ENCODE assay signal across 10 mouse cellular contexts in the genomic region with DNA sequence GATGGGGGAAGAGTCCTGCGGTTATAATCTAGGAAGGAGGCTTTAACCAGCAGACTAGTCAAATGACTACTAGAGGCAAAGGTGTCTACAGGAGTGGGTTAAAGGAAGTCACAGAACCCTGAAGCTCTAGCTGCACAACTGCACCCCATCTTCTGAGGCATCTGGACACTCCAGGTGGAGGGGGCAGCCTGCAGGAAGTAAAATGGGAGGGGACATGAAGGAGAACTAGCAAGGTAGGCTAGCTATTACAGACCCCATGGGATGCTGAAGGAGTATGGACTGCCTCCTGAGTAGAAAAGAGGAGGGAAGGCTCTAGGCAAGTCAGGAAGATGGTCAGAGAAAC. TPM values are rescaled to one million over a fixed set of nuclear protein-coding genes. Genes with fewer than 3 reads are reported as not detected.
DNase-seq lines count a peak whose midpoint lies in the region; ATAC-seq and TF ChIP-seq lines count a peak whose summit lies in the region.
"Had no signal": no experiment of that assay in that cellular context is flagged by ENCODE, and none has a peak within 500 bp of the region (broad histone marks: within the 10 kb centered on the region; RNA-seq: fewer than 3 reads in every experiment).

No protein-coding gene starts in this region.

- no peak overlapping the region for H3K9ac ChIP-seq in heart, adult 2 months (ENCODE audit: low read depth, low read length)
- no peak overlapping the region for H3K9ac ChIP-seq in lung, embryonic 15.5 days
- H3K9ac ChIP-seq in intestine, embryonic 16.5 days (ENCODE audit: low read depth, low read length) = peak overlapping the region; percentile 16; the same call in 1 of the 2 replicates
- H3K9ac ChIP-seq in stomach, embryonic 15.5 days = no peak overlapping the region
- H3K9ac ChIP-seq: kidney, embryonic 15.5 days; liver, embryonic 15.5 days had no signal

- no peaks in the 10 kb centered on the region for H3K36me3 ChIP-seq in heart, adult 2 months (ENCODE audit: control insufficient read depth, insufficient read depth, low read length)
- H3K36me3 ChIP-seq in lung, embryonic 15.5 days = no peaks in the 10 kb centered on the region
- H3K36me3 ChIP-seq in intestine, embryonic 16.5 days (ENCODE audit: control insufficient read depth, insufficient read depth, low read length) = no peaks in the 10 kb centered on the region
- H3K36me3 ChIP-seq in stomach, embryonic 15.5 days = no peaks in the 10 kb centered on the region
- H3K36me3 ChIP-seq: kidney, embryonic 15.5 days; liver, embryonic 15.5 days had no signal

- peaks cover 8% of the 10 kb centered on the region for H3K4me1 ChIP-seq in heart, adult 2 months (ENCODE audit: control insufficient read depth, insufficient read depth, low read length)
- H3K4me1 ChIP-seq in lung, embryonic 15.5 days = peaks cover 26% of the 10 kb centered on the region; the same call in 1 of the 2 replicates
- H3K4me1 ChIP-seq in intestine, embryonic 16.5 days (ENCODE audit: control insufficient read depth, insufficient read depth, low read length) = peaks cover 22% of the 10 kb centered on the region
- peaks cover 17% of the 10 kb centered on the region; the same call in 1 of the 2 replicates for H3K4me1 ChIP-seq in stomach, embryonic 15.5 days
- no peaks in the 10 kb centered on the region for H3K4me1 ChIP-seq in lung, adult 2 months (ENCODE audit: control insufficient read depth, insufficient read depth, low read length)
- H3K4me1 ChIP-seq: liver, embryonic 15.5 days had no signal

- no peak for DNase-seq in heart, adult 2 months
- no peak for DNase-seq in heart, adult 9 months (ENCODE audit: low spot score in 2 of 2)
- no peak for DNase-seq in lung, postnatal 25 days (ENCODE audit: low spot score)
- DNase-seq in gastrocnemius, postnatal 25 days = no peak
- no peak for DNase-seq in lung, adult 2 months

- H3K27me3 ChIP-seq in heart, adult 2 months (ENCODE audit: control insufficient read depth, insufficient read depth, low read length) = no peaks in the 10 kb centered on the region
- H3K27me3 ChIP-seq in lung, embryonic 15.5 days = no peaks in the 10 kb centered on the region
- no peaks in the 10 kb centered on the region for H3K27me3 ChIP-seq in intestine, embryonic 16.5 days (replicated peaks; ENCODE audit: control insufficient read depth, insufficient read depth, low read length)
- H3K27me3 ChIP-seq in stomach, embryonic 15.5 days (replicated peaks) = no peaks in the 10 kb centered on the region
- H3K27me3 ChIP-seq: kidney, embryonic 15.5 days; liver, embryonic 15.5 days had no signal

- no peaks in the 10 kb centered on the region for H3K79me2 ChIP-seq in heart, adult 2 months (replicated peaks; ENCODE audit: control insufficient read depth, insufficient read depth, low read length)

- no peak overlapping the region for H3K4me2 ChIP-seq in lung, embryonic 15.5 days
- no peak overlapping the region for H3K4me2 ChIP-seq in intestine, embryonic 16.5 days (ENCODE audit: low read depth, low read length)
- no peak overlapping the region for H3K4me2 ChIP-seq in stomach, embryonic 15.5 days
- H3K4me2 ChIP-seq: kidney, embryonic 15.5 days; liver, embryonic 15.5 days had no signal

- H3K4me3 ChIP-seq in heart, adult 2 months = no peak overlapping the region
- H3K4me3 ChIP-seq in lung, embryonic 15.5 days = no peak overlapping the region
- no peak overlapping the region for H3K4me3 ChIP-seq in intestine, embryonic 16.5 days (ENCODE audit: low read length)
- H3K4me3 ChIP-seq in stomach, embryonic 15.5 days (replicated peaks) = no peak overlapping the region
- H3K4me3 ChIP-seq in lung, adult 2 months (replicated peaks; ENCODE audit: extremely low read depth, low read depth, low read length) = no peak overlapping the region
- H3K4me3 ChIP-seq: kidney, embryonic 15.5 days; liver, embryonic 15.5 days had no signal

- TF ChIP-seq CTCF in heart, adult 2 months (IDR thresholded peaks at IDR 0.05) = no peak
- no peak for TF ChIP-seq CTCF in lung, adult 2 months (IDR thresholded peaks at IDR 0.05; ENCODE audit: insufficient read depth, low read length)

- ATAC-seq in lung, embryonic 15.5 days (ENCODE audit: borderline replicate concordance, extremely low read depth, low FRiP score, low TSS enrichment) = no peak
- ATAC-seq in intestine, embryonic 16.5 days = no peak
- ATAC-seq in stomach, embryonic 15.5 days (ENCODE audit: insufficient read depth, low FRiP score, low read depth) = no peak

- peak overlapping the region; percentile 70 for H3K27ac ChIP-seq in heart, adult 2 months
- H3K27ac ChIP-seq in lung, embryonic 15.5 days = peak overlapping the region; percentile 41; the same call in 1 of the 2 replicates
- peak overlapping the region; percentile 82 for H3K27ac ChIP-seq in intestine, embryonic 16.5 days (ENCODE audit: low read length)
- H3K27ac ChIP-seq in stomach, embryonic 15.5 days = peak overlapping the region; percentile 82
- H3K27ac ChIP-seq: liver, embryonic 15.5 days had no signal

- no peak for TF ChIP-seq POLR2A in heart, adult 2 months (IDR thresholded peaks at IDR 0.05; ENCODE audit: insufficient read depth, low read depth, low read length)
- no peak for TF ChIP-seq POLR2A in lung, adult 2 months (IDR thresholded peaks at IDR 0.05; ENCODE audit: borderline replicate concordance, extremely low read depth, low read depth, low read length)

- WGBS in heart, adult 2 months = 90% methylated on average over 1 of the region's 1 CpGs
- WGBS in lung, embryonic 15.5 days = 93% methylated on average over 1 of the region's 1 CpGs
- WGBS in intestine, embryonic 16.5 days = 86% methylated on average over 1 of the region's 1 CpGs
- WGBS in stomach, embryonic 15.5 days = 93% methylated on average over 1 of the region's 1 CpGs
- 78% methylated on average over 1 of the region's 1 CpGs for WGBS in lung, adult 2 months

- no peaks in the 10 kb centered on the region for H3K9me3 ChIP-seq in lung, embryonic 15.5 days
- H3K9me3 ChIP-seq in intestine, embryonic 16.5 days (ENCODE audit: control insufficient read depth, low read length) = no peaks in the 10 kb centered on the region
- H3K9me3 ChIP-seq in stomach, embryonic 15.5 days = no peaks in the 10 kb centered on the region
- H3K9me3 ChIP-seq: kidney, embryonic 15.5 days; liver, embryonic 15.5 days had no signal

- TF ChIP-seq EP300 in heart, adult 2 months (IDR thresholded peaks at IDR 0.05; ENCODE audit: insufficient read depth, low read depth, low read length) = no peak

- intact Hi-C loops in heart, adult 2 months (cut with DNase I) = loop anchor here (2.0 to 5.0 kb wide), 2 partner anchors 49 to 99 kb away; partner anchors contain the start of gene Angptl2

RNA-seq across cellular contexts. Expression of gene Ralgps1, which starts 55.3 kb away (rescaled TPM):
- total RNA-seq in heart, adult 2 months (2021) = 1 to 10 TPM; 4.9 to 5.3 TPM
- polyA plus RNA-seq in heart, adult 2 months (2012; rRNA removed) = 3.8 and 5.2 TPM in 2 replicates
- polyA plus RNA-seq in lung, embryonic 15.5 days (2015; fragmentation: Nextera tagmentation; extraction: Ambion mirVana) = 4.0 and 4.5 TPM in 2 replicates
- polyA plus RNA-seq in intestine, embryonic 16.5 days (2015; fragmentation: Nextera tagmentation; extraction: Ambion mirVana) = 6.3 and 8.0 TPM in 2 replicates
- 6.2 and 8.9 TPM in 2 replicates for polyA plus RNA-seq in stomach, embryonic 15.5 days (2015; fragmentation: Nextera tagmentation; extraction: Ambion mirVana)
- total RNA-seq in gastrocnemius, postnatal 25 days (2021) = 1 to 10 TPM; 2.3 to 2.5 TPM
- polyA plus RNA-seq in lung, adult 2 months (2012; rRNA removed) = 4.7 and 5.9 TPM in 2 replicates
